In genomic region chr7:19319458-19319857, GRCm38 (mm10) we compare ENCODE assay signal across 8 mouse cellular contexts. TPM values are rescaled to one million over a fixed set of nuclear protein-coding genes. Genes with fewer than 3 reads are reported as not detected.
DNase-seq lines count a peak whose midpoint lies in the region; ATAC-seq and TF ChIP-seq lines count a peak whose summit lies in the region.

No protein-coding gene starts in this region.

- intact Hi-C loops in heart, postnatal 36 days (cut with DNase I), result no loop called here

- H3K9ac ChIP-seq in heart, postnatal 0 days (replicated peaks; ENCODE audit: low read depth, low read length), result peak overlapping the region; percentile 36

- H3K27ac ChIP-seq in heart, embryonic 10.5 days, result peak overlapping the region; percentile 83
- peak overlapping the region; percentile 43 for H3K27ac ChIP-seq in heart, postnatal 0 days (ENCODE audit: low read depth)

- no peak for TF ChIP-seq EP300 in heart, postnatal 0 days (IDR thresholded peaks at IDR 0.05; ENCODE audit: low read depth)

- 19% methylated on average over 9 of the region's 9 CpGs for WGBS in heart, embryonic 10.5 days
- 16% methylated on average over 9 of the region's 9 CpGs for WGBS in heart, postnatal 0 days

- H3K4me3 ChIP-seq in heart, embryonic 10.5 days, result peak overlapping the region; percentile 60
- peak overlapping the region; percentile 43 for H3K4me3 ChIP-seq in heart, postnatal 0 days (ENCODE audit: low read depth, low read length)

- no peak for DNase-seq in heart, embryonic 10.5 days (ENCODE audit: low spot score)
- no peak for DNase-seq in heart, postnatal 36 days
- peak; percentile 32 for DNase-seq in MN1 (ENCODE audit: low spot score)
- DNase-seq in heart, postnatal 0 days (ENCODE audit: low spot score), result no peak
- DNase-seq in lung, postnatal 10 days, result peak; percentile 46
- no peak for DNase-seq in adrenal gland, adult 18-20 months (ENCODE audit: low spot score in 2 of 2)
- DNase-seq in thymus, postnatal 25 days, result no peak
- DNase-seq in right cerebral cortex, adult 18-20 months, result no peak

- peak; percentile 30 for ATAC-seq in heart, postnatal 0 days (ENCODE audit: insufficient read depth, low read depth)

- H3K27me3 ChIP-seq in heart, embryonic 10.5 days (ENCODE audit: insufficient read depth, poor library complexity, severe bottlenecking), result peaks cover 36% of the 10 kb centered on the region
- no peaks in the 10 kb centered on the region for H3K27me3 ChIP-seq in heart, postnatal 0 days (ENCODE audit: control insufficient read depth, insufficient read depth, low read length)

- H3K4me2 ChIP-seq in heart, postnatal 0 days (ENCODE audit: low read depth, low read length), result peak overlapping the region; percentile 73

- H3K4me1 ChIP-seq in heart, embryonic 10.5 days, result peaks cover 36% of the 10 kb centered on the region
- H3K4me1 ChIP-seq in heart, postnatal 0 days (ENCODE audit: control insufficient read depth, insufficient read depth), result peaks cover 16% of the 10 kb centered on the region; the same call in 1 of the 2 replicates

- TF ChIP-seq CTCF in heart, postnatal 0 days (IDR thresholded peaks at IDR 0.05; ENCODE audit: low read depth), result no peak

- H3K9me3 ChIP-seq in heart, embryonic 10.5 days, result no peaks in the 10 kb centered on the region
- H3K9me3 ChIP-seq in heart, postnatal 0 days (replicated peaks; ENCODE audit: control insufficient read depth, low read length), result no peaks in the 10 kb centered on the region

- no peaks in the 10 kb centered on the region for H3K36me3 ChIP-seq in heart, embryonic 10.5 days
- H3K36me3 ChIP-seq in heart, postnatal 0 days (replicated peaks; ENCODE audit: control insufficient read depth, insufficient read depth, low read length), result no peaks in the 10 kb centered on the region

RNA-seq across cellular contexts. Expression of gene Fosb, which starts 9.6 kb away (rescaled TPM):
- 0.24 and 0.27 TPM in 2 replicates for polyA plus RNA-seq in heart, embryonic 10.5 days (2016; fragmentation: Nextera tagmentation; extraction: Ambion mirVana)
- under 1 TPM; 0.14 to 0.86 TPM for total RNA-seq in heart, postnatal 36 days (2021)
- total RNA-seq in heart, postnatal 0 days (2014; rRNA removed; ENCODE audit: low replicate concordance), result 0.39 and 0.80 TPM in 2 replicates
- polyA plus RNA-seq in heart, postnatal 0 days (2015; fragmentation: Nextera tagmentation; extraction: Ambion mirVana), result 0.05 and 0.10 TPM in 2 replicates
- 10 to 100 TPM; 15.9 to 23.2 TPM for total RNA-seq in adrenal gland, adult 18-20 months (2021)

RNA-seq across cellular contexts. Expression of gene Ercc1, which starts 25.1 kb away (rescaled TPM):
- 74.0 and 84.2 TPM in 2 replicates for polyA plus RNA-seq in heart, embryonic 10.5 days (2016; fragmentation: Nextera tagmentation; extraction: Ambion mirVana)
- total RNA-seq in heart, postnatal 36 days (2021), result 10 to 100 TPM; 43.4 to 48.0 TPM
- total RNA-seq in heart, postnatal 0 days (2014; rRNA removed; ENCODE audit: low replicate concordance), result 26.2 and 40.5 TPM in 2 replicates
- polyA plus RNA-seq in heart, postnatal 0 days (2015; fragmentation: Nextera tagmentation; extraction: Ambion mirVana), result 55.2 and 61.0 TPM in 2 replicates
- total RNA-seq in adrenal gland, adult 18-20 months (2021), result 10 to 100 TPM; 31.2 to 41.0 TPM

RNA-seq across cellular contexts. Expression of gene Rtn2, which starts 37.0 kb away (rescaled TPM):
- polyA plus RNA-seq in heart, embryonic 10.5 days (2016; fragmentation: Nextera tagmentation; extraction: Ambion mirVana), result 22.4 and 26.0 TPM in 2 replicates
- 100 to 1,000 TPM; 137 to 148 TPM for total RNA-seq in heart, postnatal 36 days (2021)
- total RNA-seq in heart, postnatal 0 days (2014; rRNA removed; ENCODE audit: low replicate concordance), result 80.7 and 108 TPM in 2 replicates
- 51.7 and 53.6 TPM in 2 replicates for polyA plus RNA-seq in heart, postnatal 0 days (2015; fragmentation: Nextera tagmentation; extraction: Ambion mirVana)
- total RNA-seq in adrenal gland, adult 18-20 months (2021), result 1 to 10 TPM; 5.0 to 8.6 TPM

RNA-seq across cellular contexts. Expression of gene Ppm1n, which starts 39.6 kb away (rescaled TPM):
- polyA plus RNA-seq in heart, embryonic 10.5 days (2016; fragmentation: Nextera tagmentation; extraction: Ambion mirVana), result 0.13 TPM in 1 of 2 replicates, not detected in the other
- total RNA-seq in heart, postnatal 36 days (2021), result not detected
- total RNA-seq in heart, postnatal 0 days (2014; rRNA removed; ENCODE audit: low replicate concordance), result not detected in 2 replicates
- 0.47 and 0.56 TPM in 2 replicates for polyA plus RNA-seq in heart, postnatal 0 days (2015; fragmentation: Nextera tagmentation; extraction: Ambion mirVana)
- total RNA-seq in adrenal gland, adult 18-20 months (2021), result not detected

RNA-seq across cellular contexts. Expression of gene Cd3eap, which starts 39.8 kb away (rescaled TPM):
- polyA plus RNA-seq in heart, embryonic 10.5 days (2016; fragmentation: Nextera tagmentation; extraction: Ambion mirVana), result 23.2 and 27.8 TPM in 2 replicates
- 10 to 100 TPM; 10.4 to 11.2 TPM for total RNA-seq in heart, postnatal 36 days (2021)
- total RNA-seq in heart, postnatal 0 days (2014; rRNA removed; ENCODE audit: low replicate concordance), result 1.9 and 3.2 TPM in 2 replicates
- polyA plus RNA-seq in heart, postnatal 0 days (2015; fragmentation: Nextera tagmentation; extraction: Ambion mirVana), result 11.1 and 11.7 TPM in 2 replicates
- total RNA-seq in adrenal gland, adult 18-20 months (2021), result 10 to 100 TPM; 13.3 to 13.7 TPM

Comparison
In these comparisons a context has a peak if more than half of its experiments do, and no peak if none do; other contexts are left out.
1. DNase-seq: peak in MN1 (single experiment) and lung, postnatal 10 days (single experiment); none in heart, embryonic 10.5 days (single experiment), heart, postnatal 36 days (0 of 2), heart, postnatal 0 days (single experiment), adrenal gland, adult 18-20 months (0 of 2), thymus, postnatal 25 days (single experiment) and right cerebral cortex, adult 18-20 months (single experiment).